Mouse (Mus musculus): ENCODE data around the gene Olfr575. TPM values are rescaled to one million over a fixed set of nuclear protein-coding genes. Genes with fewer than 3 reads are reported as not detected.

Olfr575 gene
- polyA plus RNA-seq (2012; rRNA removed), result not detected in 2 replicates

DNA sequence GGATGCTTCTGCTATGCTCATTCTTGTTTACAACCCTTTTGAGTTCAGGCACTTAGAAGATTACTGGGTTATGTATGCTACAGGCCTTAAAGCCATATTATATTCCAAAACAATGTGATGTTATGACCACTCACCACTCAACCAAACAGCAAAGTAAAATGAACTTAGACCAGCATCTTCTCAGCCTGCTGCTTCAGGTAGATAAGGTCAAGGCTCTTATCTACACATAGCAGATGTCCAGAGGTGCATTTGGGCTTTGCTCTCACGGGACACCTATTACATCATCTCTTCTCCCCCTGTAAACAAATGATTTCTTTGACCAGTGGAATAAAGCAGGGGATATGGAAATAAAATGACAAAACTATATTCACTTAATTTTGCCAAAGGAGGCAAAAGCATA is at the start of gene Olfr575:
TSS of gene Olfr575 (minus strand) at position 183 of the 400 bp plus-strand sequence.
- DNase-seq (ENCODE audit: low read depth), result no peak
- TF ChIP-seq POLR2A (IDR thresholded peaks at IDR 0.05; ENCODE audit: borderline replicate concordance, extremely low read depth, insufficient read depth, insufficient read length, poor library complexity, severe bottlenecking), result no peak
- no peak for TF ChIP-seq CTCF (IDR thresholded peaks at IDR 0.05; ENCODE audit: borderline replicate concordance, extremely low read depth, insufficient read depth, insufficient read length)

DNA sequence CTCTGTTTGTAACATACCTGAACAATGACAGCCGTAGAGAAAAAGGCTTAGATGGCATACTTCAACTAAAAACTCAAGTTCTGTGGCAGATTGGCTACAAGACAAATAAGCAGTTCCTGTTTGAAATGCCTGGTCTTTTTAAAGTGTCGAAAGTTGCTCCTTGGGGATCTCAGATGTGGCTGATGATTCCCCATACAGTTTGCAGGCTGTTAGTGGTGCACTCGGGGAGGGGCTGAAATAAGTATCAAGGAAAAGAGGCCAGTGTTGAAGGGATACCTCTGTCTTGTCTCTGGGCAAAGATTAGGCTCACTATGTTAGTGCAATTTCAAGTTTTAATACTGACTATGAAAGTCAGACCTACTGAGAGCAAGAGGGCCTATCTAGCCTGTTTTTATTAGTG is 30.6 kb upstream of the Olfr575 start, which contains the start of gene Olfr578:
TSS of gene Olfr578 (minus strand) at position 101 of the 400 bp plus-strand sequence.
- DNase-seq (ENCODE audit: low read depth), result no peak
- no peak for TF ChIP-seq CTCF (IDR thresholded peaks at IDR 0.05; ENCODE audit: borderline replicate concordance, extremely low read depth, insufficient read depth, insufficient read length)
- TF ChIP-seq POLR2A (IDR thresholded peaks at IDR 0.05; ENCODE audit: borderline replicate concordance, extremely low read depth, insufficient read depth, insufficient read length, poor library complexity, severe bottlenecking), result no peak

DNA sequence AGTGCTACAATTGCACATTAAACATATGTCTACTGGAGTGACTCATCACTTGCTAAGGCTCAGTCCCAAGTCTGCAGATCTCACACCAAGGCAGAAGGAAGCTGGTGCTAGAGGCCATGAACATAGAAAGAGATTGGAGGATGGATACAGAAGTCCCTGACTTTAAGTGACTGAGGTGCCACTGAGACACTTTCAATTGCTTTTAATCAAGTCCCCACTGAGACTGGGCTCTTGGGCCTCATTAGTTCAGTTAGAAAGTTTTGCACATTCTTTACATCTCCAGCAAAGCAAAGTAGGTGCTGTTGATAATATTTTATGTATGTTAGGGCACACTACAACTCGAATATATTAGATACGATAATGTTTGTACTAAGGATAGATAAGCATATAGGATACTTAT is 17.3 kb upstream of the Olfr575 start, which contains the start of gene Olfr577:
TSS of gene Olfr577 (minus strand) at position 101 of the 400 bp plus-strand sequence.
- TF ChIP-seq CTCF (IDR thresholded peaks at IDR 0.05; ENCODE audit: borderline replicate concordance, extremely low read depth, insufficient read depth, insufficient read length) (no peak), POLR2A (IDR thresholded peaks at IDR 0.05; ENCODE audit: borderline replicate concordance, extremely low read depth, insufficient read depth, insufficient read length, poor library complexity, severe bottlenecking) (no peak)
- DNase-seq (ENCODE audit: low read depth), result no peak

DNA sequence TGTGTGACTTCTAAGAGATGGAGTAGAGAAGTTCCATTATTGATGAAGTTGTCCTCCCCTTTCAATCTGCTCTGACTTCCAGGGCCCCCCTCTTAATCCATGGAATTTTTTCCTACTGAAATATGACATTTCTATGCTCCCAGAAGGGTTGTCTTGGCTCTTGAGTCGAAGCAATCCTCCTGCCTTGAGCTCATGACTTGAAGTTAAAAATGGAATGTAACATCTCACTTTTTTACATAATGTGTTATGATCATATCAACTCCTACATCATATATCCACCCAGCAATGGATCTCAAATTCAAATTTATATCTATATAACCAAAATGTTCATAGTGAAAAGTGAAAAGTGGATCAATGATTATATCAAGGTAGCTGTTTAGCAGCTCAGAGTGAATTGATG is 15.8 kb upstream of the Olfr575 start:
- no peak for TF ChIP-seq POLR2A (IDR thresholded peaks at IDR 0.05; ENCODE audit: borderline replicate concordance, extremely low read depth, insufficient read depth, insufficient read length, poor library complexity, severe bottlenecking)
- no peak for TF ChIP-seq CTCF (IDR thresholded peaks at IDR 0.05; ENCODE audit: borderline replicate concordance, extremely low read depth, insufficient read depth, insufficient read length)
- DNase-seq (ENCODE audit: low read depth), result no peak

DNA sequence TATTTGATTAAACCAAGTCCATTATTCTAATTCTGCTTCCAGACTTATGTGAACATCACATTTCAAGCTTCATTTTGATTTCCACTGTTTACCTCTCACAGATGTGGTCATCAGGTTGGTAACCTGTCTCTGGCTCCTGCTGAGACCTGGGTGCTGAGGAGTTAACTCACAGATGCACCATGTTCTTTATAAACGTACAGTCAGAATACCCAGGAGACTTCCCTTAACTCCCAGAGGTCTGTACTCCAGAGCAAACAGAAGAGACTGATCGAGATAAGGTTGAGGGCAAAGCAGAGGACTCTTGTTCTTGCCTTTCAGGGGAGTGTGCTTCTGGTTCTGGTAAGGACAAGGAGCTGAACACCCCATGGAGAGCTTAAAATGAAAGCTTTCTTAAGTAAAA is 3.8 kb upstream of the Olfr575 start, which contains the start of gene Olfr576:
TSS of gene Olfr576 (plus strand) at position 301 of the 400 bp plus-strand sequence.
- no peak for TF ChIP-seq CTCF (IDR thresholded peaks at IDR 0.05; ENCODE audit: borderline replicate concordance, extremely low read depth, insufficient read depth, insufficient read length)
- TF ChIP-seq POLR2A (IDR thresholded peaks at IDR 0.05; ENCODE audit: borderline replicate concordance, extremely low read depth, insufficient read depth, insufficient read length, poor library complexity, severe bottlenecking), result no peak

DNA sequence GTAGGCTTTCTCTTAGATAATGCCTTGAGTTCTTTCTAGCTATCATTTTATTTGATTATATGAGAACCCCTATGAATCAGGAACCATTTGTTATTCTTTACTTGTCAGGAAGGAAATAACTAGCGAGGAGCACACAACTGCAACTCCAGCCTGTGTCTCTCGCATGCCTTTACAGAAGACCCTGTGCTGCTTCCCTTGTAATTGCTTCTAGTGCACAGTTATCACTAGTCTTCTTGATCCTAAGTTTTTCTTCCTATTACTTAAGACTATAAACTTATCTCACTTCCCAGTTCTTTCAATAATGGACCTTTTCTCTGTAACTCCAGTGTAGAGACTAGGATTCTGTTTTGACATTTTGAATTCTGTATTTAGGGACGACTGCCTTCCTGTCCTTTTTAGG is 438 bp downstream of the Olfr575 start:
- TF ChIP-seq POLR2A (IDR thresholded peaks at IDR 0.05; ENCODE audit: borderline replicate concordance, extremely low read depth, insufficient read depth, insufficient read length, poor library complexity, severe bottlenecking), result no peak
- no peak for DNase-seq (ENCODE audit: low read depth)

More for the DNA sequence above, 3.8 kb upstream of the Olfr575 start, which contains the start of gene Olfr576:
- no peak for DNase-seq (ENCODE audit: low read depth)

DNA sequence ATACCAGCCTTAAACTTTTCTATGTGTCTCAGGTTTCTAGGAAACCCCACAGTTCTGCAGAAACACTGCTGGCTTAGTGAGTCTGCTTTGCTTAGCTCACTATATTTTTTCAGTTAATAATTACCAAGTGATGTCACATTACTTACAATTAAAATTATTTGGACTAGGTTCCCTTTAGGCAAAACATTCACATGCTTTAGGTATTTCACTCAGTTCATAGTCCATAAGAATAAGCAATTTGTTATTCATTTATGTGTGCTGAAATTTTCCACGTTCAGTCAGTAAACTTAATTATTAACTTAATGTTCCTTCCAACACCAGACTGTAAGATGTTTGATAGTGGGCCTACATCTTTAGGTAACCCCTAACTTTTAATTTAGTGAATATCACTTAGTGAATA is 7.8 kb downstream of the Olfr575 start:
- no peak for DNase-seq (ENCODE audit: low read depth)
- TF ChIP-seq CTCF (IDR thresholded peaks at IDR 0.05; ENCODE audit: borderline replicate concordance, extremely low read depth, insufficient read depth, insufficient read length) (no peak), POLR2A (IDR thresholded peaks at IDR 0.05; ENCODE audit: borderline replicate concordance, extremely low read depth, insufficient read depth, insufficient read length, poor library complexity, severe bottlenecking) (no peak)

DNA sequence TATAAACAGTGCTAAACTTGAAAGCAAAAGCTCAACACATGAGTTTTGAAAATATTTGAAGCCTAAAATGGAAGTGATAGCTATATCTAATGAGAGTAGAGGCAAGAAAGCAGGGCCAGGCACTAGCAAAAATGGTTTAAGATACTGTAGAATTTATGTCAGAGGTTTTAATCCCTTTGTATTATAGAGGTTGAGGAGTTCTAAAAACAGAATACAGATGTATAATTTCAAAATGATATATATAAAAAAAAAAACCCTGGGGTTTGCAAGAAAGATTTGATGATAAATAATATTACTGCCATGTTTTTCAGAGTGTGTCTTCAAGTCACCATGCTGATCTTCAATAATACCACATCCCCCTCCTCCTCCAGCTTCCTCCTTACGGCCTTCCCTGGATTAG is 10.4 kb downstream of the Olfr575 start, which contains the start of gene Olfr574:
TSS of gene Olfr574 (plus strand) at position 301 of the 400 bp plus-strand sequence.
- no peak for DNase-seq (ENCODE audit: low read depth)
- TF ChIP-seq CTCF (IDR thresholded peaks at IDR 0.05; ENCODE audit: borderline replicate concordance, extremely low read depth, insufficient read depth, insufficient read length) (no peak), POLR2A (IDR thresholded peaks at IDR 0.05; ENCODE audit: borderline replicate concordance, extremely low read depth, insufficient read depth, insufficient read length, poor library complexity, severe bottlenecking) (no peak)

DNA sequence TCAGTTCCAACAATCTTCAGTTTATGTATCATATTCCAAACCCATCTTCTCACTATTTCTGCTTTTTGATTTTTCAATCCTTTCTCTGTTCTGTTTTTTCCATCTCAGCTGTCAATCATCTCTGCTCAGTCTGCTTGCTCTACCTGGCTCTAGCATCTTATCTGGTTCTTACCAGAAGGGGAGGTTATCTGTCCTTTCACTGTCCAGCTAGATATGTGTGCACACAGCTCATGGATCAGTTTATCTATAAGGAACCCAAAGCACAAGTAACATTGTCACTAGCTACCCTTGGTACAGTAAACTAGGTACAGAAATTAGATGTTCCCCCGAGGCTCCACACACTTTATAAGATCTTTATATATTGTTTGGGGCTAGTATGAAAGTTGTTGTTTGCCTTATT is 15.2 kb downstream of the Olfr575 start:
- no peak for DNase-seq (ENCODE audit: low read depth)
- no peak for TF ChIP-seq POLR2A (IDR thresholded peaks at IDR 0.05; ENCODE audit: borderline replicate concordance, extremely low read depth, insufficient read depth, insufficient read length, poor library complexity, severe bottlenecking)
- no peak for TF ChIP-seq CTCF (IDR thresholded peaks at IDR 0.05; ENCODE audit: borderline replicate concordance, extremely low read depth, insufficient read depth, insufficient read length)

DNA sequence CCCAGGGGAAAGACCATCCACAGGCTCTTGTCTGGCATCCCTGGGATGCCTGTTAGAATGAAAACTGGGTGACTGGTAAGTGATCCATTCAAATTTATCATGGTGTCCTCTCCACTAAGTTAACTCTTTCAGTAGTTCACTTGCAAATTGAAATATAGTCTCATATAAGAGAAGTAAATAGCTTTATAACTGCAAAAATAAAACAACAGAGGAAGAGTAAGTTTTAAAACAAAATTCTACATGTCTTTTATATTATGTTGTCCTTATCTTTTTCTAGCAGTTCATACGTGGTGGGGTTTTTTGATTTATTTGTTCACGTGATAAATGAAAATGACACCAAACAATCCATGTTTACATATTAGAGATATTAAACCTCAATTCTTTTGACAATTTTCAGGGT is 16.1 kb downstream of the Olfr575 start, which contains the start of gene Olfr573-ps1:
TSS of gene Olfr573-ps1 (minus strand) at position 101 of the 400 bp plus-strand sequence.
- TF ChIP-seq CTCF (IDR thresholded peaks at IDR 0.05; ENCODE audit: borderline replicate concordance, extremely low read depth, insufficient read depth, insufficient read length), result no peak
- TF ChIP-seq POLR2A (IDR thresholded peaks at IDR 0.05; ENCODE audit: borderline replicate concordance, extremely low read depth, insufficient read depth, insufficient read length, poor library complexity, severe bottlenecking), result no peak
- DNase-seq (ENCODE audit: low read depth), result no peak

DNA sequence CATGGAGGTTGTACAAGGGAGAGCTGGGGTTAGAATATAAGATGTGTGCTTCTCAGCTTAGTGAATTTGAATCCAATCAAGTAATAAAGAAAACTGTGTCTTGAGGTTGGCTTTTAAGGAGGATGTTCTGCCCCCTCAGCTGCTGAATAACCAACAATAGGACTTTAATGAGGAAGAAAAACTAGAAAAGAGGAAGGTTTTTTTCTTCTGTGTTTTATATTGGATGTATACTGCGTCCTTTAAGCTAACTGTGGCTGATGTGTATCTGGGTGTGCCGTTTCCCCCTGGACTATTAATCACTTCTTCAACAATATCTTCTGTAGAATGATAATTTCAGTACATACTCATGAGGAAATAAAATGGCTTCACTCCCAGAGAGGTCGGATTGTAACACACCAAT is 31.5 kb downstream of the Olfr575 start:
- no peak for DNase-seq (ENCODE audit: low read depth)
- TF ChIP-seq CTCF (IDR thresholded peaks at IDR 0.05; ENCODE audit: borderline replicate concordance, extremely low read depth, insufficient read depth, insufficient read length) (no peak), POLR2A (IDR thresholded peaks at IDR 0.05; ENCODE audit: borderline replicate concordance, extremely low read depth, insufficient read depth, insufficient read length, poor library complexity, severe bottlenecking) (no peak)

DNA sequence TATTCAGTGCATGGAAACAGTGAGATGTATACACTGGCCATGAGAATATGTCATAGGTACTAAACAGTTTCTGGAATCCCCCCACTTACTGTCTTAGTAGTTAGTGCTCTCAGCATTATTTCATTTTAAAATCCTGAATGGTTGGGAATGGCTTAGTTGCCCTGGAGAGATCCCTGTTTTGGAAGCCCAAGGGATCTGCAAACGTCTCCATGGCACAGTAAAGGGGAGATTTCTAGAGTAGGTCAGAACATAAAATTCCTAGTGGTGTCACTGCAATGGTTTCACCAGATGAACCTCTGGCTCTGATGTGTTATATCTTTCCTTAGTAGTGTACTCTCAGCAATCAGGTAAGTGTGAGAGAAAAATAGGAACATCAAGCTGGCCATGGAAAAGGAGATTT is 34.5 kb downstream of the Olfr575 start, which contains the start of gene Olfr572:
TSS of gene Olfr572 (plus strand) at position 301 of the 400 bp plus-strand sequence.
- DNase-seq (ENCODE audit: low read depth), result no peak
- no peak for TF ChIP-seq POLR2A (IDR thresholded peaks at IDR 0.05; ENCODE audit: borderline replicate concordance, extremely low read depth, insufficient read depth, insufficient read length, poor library complexity, severe bottlenecking)

Measured in brain, embryonic 14.5 days (tissue).